Mouse (Mus musculus): ENCODE results near the gene Tep1. TPM values are rescaled to one million over a fixed set of nuclear protein-coding genes. Genes with fewer than 3 reads are reported as not detected.

Tep1 gene
- polyA plus RNA-seq, 1 experiment from 2014 or later, result 6.7 TPM

Other genes with a start within 250 kb of the Tep1 start
- gene Olfr745, start 231.2 kb downstream of the Tep1 start, polyA plus RNA-seq (2016; fragmentation: Nextera tagmentation; extraction: Ambion mirVana), result not detected in 2 replicates
- not detected in 2 replicates for gene Olfr746, start 223.5 kb downstream of the Tep1 start, polyA plus RNA-seq (2016; fragmentation: Nextera tagmentation; extraction: Ambion mirVana)
- not detected in 2 replicates for gene Olfr747, start 177.4 kb downstream of the Tep1 start, polyA plus RNA-seq (2016; fragmentation: Nextera tagmentation; extraction: Ambion mirVana)
- gene Olfr748, start 163.2 kb downstream of the Tep1 start, polyA plus RNA-seq (2016; fragmentation: Nextera tagmentation; extraction: Ambion mirVana), result not detected in 2 replicates
- not detected in 2 replicates for gene Olfr749, start 125.5 kb downstream of the Tep1 start, polyA plus RNA-seq (2016; fragmentation: Nextera tagmentation; extraction: Ambion mirVana)
- gene Ttc5, start 85.0 kb downstream of the Tep1 start, polyA plus RNA-seq (2016; fragmentation: Nextera tagmentation; extraction: Ambion mirVana), result 97.7 and 105 TPM in 2 replicates
- gene Ccnb1ip1, start 62.8 kb downstream of the Tep1 start, polyA plus RNA-seq (2016; fragmentation: Nextera tagmentation; extraction: Ambion mirVana), result 0.46 TPM in 1 of 2 replicates, not detected in the other
- 50.8 and 50.9 TPM in 2 replicates for gene Parp2, start 62.7 kb downstream of the Tep1 start, polyA plus RNA-seq (2016; fragmentation: Nextera tagmentation; extraction: Ambion mirVana)
- gene Klhl33, start 26.9 kb upstream of the Tep1 start, polyA plus RNA-seq (2016; fragmentation: Nextera tagmentation; extraction: Ambion mirVana), result 0.39 and 0.51 TPM in 2 replicates
- gene Osgep, start 54.3 kb upstream of the Tep1 start, polyA plus RNA-seq (2016; fragmentation: Nextera tagmentation; extraction: Ambion mirVana), result 108 and 122 TPM in 2 replicates
- gene Apex1, start 54.4 kb upstream of the Tep1 start, polyA plus RNA-seq (2016; fragmentation: Nextera tagmentation; extraction: Ambion mirVana), result 246 and 257 TPM in 2 replicates
- gene Pip4p1, start 60.3 kb upstream of the Tep1 start, polyA plus RNA-seq (2016; fragmentation: Nextera tagmentation; extraction: Ambion mirVana), result 71.8 and 79.8 TPM in 2 replicates
- 38.2 and 39.5 TPM in 2 replicates for gene Pnp, start 60.5 kb upstream of the Tep1 start, polyA plus RNA-seq (2016; fragmentation: Nextera tagmentation; extraction: Ambion mirVana)
- gene Gm49342, start 74.0 kb upstream of the Tep1 start, polyA plus RNA-seq (2016; fragmentation: Nextera tagmentation; extraction: Ambion mirVana), result not detected in 2 replicates
- 0.50 and 0.59 TPM in 2 replicates for gene Pnp2, start 85.4 kb upstream of the Tep1 start, polyA plus RNA-seq (2016; fragmentation: Nextera tagmentation; extraction: Ambion mirVana)
- not detected in 2 replicates for gene Rnase10, start 137.2 kb upstream of the Tep1 start, polyA plus RNA-seq (2016; fragmentation: Nextera tagmentation; extraction: Ambion mirVana)
- gene Rnase9, start 171.3 kb upstream of the Tep1 start, polyA plus RNA-seq (2016; fragmentation: Nextera tagmentation; extraction: Ambion mirVana), result not detected in 2 replicates
- not detected in 2 replicates for gene Rnase11, start 179.6 kb upstream of the Tep1 start, polyA plus RNA-seq (2016; fragmentation: Nextera tagmentation; extraction: Ambion mirVana)
- gene Rnase12, start 187.1 kb upstream of the Tep1 start, polyA plus RNA-seq (2016; fragmentation: Nextera tagmentation; extraction: Ambion mirVana), result not detected in 2 replicates
- gene Olfr750, start 203.9 kb upstream of the Tep1 start, polyA plus RNA-seq (2016; fragmentation: Nextera tagmentation; extraction: Ambion mirVana), result not detected in 2 replicates
- 17.8 and 18.7 TPM in 2 replicates for gene Rnase4, start 220.5 kb upstream of the Tep1 start, polyA plus RNA-seq (2016; fragmentation: Nextera tagmentation; extraction: Ambion mirVana)
- gene Ang, start 220.6 kb upstream of the Tep1 start, polyA plus RNA-seq (2016; fragmentation: Nextera tagmentation; extraction: Ambion mirVana), result 3.7 and 4.4 TPM in 2 replicates
- gene Eddm3b, start 243.9 kb upstream of the Tep1 start, polyA plus RNA-seq (2016; fragmentation: Nextera tagmentation; extraction: Ambion mirVana), result not detected in 2 replicates